Mouse (Mus musculus): ENCODE measurements around the gene 4930402H24Rik.

GRCm38 (mm10) chr2:130805146-130805545, 101.1 kb downstream of the 4930402H24Rik start:
- TF ChIP-seq CTCF (conservative IDR thresholded peaks at IDR 0.05; ENCODE audit: low read length) (no peak), NANOG (IDR thresholded peaks at IDR 0.05; ENCODE audit: borderline replicate concordance, low read length) (no peak)
